Mouse (Mus musculus) brain, embryonic 14.5 days (tissue): ENCODE measurements around the gene C1qtnf1.

Source experiments
- CTCF ChIP-seq: fragments of 200-500 bp; IDR thresholded peaks from 2 replicates; pipeline ENCODE4 v1.5.1; 2012; ENCODE audit warnings: inconsistent platforms, mild to moderate bottlenecking, moderate library complexity, borderline replicate concordance; ENCODE audit not compliant: insufficient read depth, insufficient read length; ENCODE audit errors: extremely low read depth
- POLR2A ChIP-seq: fragments of 200-500 bp; IDR thresholded peaks from 2 replicates; pipeline ENCODE4 v1.6.1; 2012; ENCODE audit warnings: mild to moderate bottlenecking, inconsistent platforms, borderline replicate concordance; ENCODE audit not compliant: poor library complexity, insufficient read depth, insufficient read length, severe bottlenecking; ENCODE audit errors: extremely low read depth

DNA sequence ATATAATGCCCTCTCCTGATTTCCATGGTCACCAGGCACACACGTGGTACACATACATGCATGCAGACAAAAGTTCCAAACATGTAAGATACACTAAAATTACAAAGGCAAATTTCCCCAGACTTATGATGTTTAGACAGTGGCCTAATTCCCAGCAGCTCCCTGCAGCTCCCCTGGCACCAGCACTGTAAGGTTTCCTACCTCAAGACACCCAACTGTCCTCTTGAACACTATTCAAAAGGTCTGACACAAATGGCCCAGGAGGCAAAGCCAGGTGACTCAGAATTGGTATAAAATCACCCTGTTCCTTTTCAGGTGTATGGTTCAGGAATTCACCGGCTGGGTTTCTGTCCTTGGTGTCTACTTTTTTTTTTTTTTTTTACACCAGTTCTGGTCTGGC is 24.8 kb upstream of the C1qtnf1 start:
- TF ChIP-seq POLR2A (no peak), CTCF (no peak)
